Mouse (Mus musculus) gastrocnemius, adult 8-10 months (tissue): Measurements from ENCODE around the gene Tec. TPM values are rescaled to one million over a fixed set of nuclear protein-coding genes. Genes with fewer than 3 reads are reported as not detected.

Experiments used
- DNase-seq, 2 experiments: peaks; one replicate each; pipeline ENCODE4 v3.0.0; 2022; ENCODE audit warnings: low spot score in 2 of 2
- total RNA-seq, 4 experiments: library from RNA; stranded (reverse); gene quantifications; 2 replicates each; pipeline ENCODE4 v1.2.4; 2022

Tec gene
- total RNA-seq, 4 experiments from 2014 or later = 1.1 to 2.6 (median 1.6) TPM

DNA sequence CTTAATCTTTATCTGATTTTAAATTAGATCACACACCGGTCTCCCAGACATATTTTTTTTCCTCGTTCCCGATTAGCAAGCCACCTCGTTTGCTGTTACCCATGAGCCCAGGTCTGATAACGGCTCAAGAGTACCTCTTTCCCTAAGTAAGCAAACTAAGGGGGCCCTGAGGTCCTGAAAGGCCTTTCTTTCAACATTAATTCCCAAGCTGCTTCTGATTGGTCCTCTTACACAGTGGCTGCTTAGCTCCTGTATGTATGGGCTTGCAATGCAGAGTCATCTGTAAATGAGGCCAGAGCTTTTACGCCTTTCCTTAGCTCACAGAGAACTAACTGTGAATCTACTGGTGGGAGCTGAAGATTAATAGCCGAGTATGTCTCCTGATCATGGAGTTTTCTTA, 131.4 kb downstream of the Tec start:
- DNase-seq = no peak

DNA sequence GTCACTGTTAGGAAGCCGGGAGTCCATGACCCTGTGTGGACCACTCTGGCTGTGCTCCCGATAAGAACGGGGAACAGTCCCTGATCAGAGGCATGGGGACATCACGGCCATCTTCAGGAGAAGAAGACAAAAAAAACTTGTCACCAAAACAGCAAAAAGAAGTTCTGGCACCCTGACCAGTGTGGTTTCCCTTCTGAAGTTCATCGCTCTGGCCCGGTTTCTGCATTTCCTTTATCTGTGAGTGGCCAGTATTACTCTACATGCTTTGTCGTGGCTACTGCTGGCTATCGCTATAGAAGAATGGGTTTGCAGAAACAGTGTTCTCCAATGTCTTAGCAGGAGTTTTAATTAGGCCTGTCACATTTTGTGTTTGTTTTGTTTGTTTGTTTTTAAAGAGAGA, 131.8 kb downstream of the Tec start:
- DNase-seq = no peak

DNA sequence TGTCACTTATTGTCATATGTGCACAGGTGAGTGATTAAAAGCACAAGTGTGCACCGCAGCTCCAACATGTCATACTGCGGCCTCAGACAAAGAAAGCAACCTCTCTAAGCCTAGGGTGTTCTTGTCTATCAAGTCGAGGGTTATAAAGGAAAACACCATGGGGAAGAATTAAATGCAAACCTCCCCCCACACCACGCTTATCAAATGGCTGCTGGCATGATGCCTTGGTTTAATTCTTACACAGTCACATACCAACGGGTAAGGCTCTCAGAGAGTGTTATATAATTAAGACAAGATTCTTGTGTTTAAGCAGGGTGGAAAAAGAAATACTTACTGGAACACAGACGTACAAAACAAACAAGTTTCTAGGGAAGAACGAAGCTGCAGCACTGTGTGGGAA, 132.5 kb downstream of the Tec start:
- no peak for DNase-seq

DNA sequence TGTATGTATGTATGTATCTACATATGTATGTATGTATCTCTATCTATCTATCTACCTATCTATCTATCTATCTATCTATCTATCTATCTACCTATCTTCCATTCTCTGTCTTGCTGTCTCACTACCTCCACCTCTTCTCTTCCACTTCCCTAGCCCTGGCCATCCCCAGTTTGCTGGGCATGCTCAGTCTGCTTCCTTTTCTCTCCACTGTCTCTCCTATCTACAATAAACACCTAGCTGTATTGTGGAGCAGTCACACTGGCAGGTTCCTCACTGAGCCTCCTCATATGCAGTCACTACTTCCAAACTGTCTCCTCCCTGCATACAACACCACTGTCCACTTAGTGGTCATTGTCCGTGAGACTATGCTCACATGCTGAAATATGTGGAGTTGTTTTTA, 135.4 kb downstream of the Tec start:
- no peak for DNase-seq

DNA sequence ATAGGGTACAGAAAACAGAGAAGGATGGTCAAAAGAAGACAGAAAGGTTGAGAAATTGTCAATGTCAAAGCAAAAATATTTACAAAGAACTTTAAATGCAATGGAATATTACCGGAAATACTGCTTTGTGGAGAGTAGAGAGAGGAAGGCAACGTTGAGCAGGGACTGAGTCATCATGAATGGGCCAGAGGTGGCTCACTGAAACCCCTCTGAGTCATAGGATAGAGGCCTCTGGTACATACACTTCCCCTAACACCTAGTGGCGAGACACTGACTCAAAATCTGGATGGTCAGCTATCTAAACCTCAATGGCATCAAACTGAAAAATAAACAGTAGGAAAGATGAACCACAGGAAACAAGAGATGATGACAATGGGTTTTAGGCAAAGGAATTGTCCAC, 142.9 kb downstream of the Tec start:
- DNase-seq = no peak

DNA sequence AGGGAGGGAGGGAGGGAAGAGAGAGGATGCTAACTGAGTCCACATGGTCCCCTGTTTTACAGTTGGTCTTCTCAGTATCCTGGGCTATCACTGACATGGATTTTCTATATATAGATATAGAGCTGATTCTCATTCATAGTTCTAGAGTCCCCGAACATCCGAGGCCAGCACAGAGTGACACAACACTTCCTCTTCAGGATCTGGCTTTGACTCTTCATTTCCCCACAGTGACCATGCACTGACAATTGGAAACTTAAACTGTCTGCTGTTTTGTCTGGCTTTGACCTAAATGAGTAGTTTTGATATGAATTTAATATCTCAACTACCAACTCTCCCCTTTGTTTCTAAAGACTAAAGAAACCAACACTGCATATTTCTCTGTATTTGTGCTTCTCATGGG, 144.9 kb downstream of the Tec start:
- no peak for DNase-seq

DNA sequence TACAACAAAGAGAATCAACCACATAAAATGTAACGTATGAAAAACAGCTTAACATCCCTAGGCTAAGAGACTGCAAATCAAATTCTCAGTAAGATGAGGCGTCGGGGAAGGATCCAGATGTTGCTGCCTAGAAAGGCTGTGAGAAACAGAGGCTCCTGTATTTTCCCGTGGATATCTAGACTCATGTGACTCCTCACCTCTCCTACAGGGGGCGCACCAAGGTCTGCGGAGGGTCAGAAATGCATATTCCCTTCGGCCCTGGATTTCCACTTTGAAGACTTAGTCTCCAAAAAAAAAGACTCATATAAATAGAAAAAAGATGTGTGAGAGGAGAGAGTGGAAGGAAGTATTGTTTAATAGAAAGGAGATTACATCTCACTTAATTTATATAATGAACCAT, 147.7 kb downstream of the Tec start:
- no peak for DNase-seq

DNA sequence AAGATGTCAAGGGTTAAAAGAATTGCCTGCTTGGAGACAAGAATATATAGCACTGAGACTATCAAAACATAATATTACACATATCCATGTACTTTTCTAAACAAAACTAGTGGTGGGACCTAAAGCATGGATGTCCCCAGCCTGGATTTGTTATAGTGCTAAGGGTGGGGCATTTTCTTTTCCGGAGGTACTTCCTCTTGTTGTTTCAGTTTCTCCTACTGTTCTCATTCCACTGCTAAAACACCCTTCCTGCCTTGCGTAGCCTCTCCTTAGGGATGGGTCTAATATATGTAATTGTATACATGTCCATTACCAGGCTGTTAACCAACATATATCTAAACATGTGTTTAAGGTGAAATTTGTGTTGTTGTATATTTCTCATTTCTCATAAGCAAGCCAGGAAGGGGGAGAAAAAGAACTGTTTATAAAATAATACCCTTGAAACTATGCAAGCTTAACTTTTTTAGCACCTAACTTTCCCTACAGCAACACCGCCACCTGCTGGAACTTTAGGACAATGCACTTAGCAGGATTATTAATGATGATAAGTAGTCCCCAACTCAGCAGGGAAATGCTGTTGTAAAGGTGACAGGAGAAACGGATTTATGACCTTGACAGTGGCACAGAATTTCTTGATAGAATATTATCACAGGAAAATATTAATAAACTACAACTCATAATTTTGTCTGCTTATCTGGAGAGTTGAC, 157.6 kb downstream of the Tec start:
- DNase-seq = peak in 1 of 2 experiments; percentile 18

DNA sequence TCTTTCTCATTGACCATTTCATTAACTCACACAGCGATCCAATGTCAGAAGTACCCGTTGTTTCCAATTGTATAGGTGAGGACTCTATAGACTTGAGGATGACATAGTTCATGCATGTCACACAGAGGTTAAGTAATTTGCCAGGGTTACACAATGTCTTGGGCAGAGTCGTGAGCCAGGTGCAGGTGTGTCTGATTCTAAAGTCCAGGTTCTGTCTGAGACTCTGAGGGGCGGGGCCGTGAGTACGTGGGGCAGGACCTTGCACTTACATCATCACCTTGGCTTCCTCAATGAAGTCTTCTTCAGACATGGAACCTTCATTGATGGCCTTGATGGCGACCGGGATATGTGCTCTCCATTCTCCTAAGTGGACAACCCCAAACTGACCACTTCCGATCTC, 158.3 kb downstream of the Tec start:
- DNase-seq = no peak

DNA sequence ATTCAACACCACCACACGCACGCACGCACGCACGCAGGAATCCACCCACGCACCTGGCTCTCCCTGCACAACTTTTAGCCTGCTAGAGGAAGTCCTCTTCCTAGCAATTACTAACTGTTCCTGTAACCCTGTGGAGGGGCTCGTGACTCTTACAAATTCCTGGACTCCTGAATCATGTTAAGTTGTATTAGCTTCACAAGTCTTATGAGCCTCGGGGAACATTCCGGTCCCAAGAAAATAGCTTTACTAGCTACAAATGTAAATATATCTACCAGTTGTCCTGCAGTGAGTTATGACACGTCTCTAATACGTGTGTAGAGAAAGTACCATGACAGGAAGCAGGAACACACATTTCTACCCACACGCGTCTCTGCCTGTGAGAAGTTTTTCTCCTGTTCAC, 158.8 kb downstream of the Tec start:
- no peak for DNase-seq

DNA sequence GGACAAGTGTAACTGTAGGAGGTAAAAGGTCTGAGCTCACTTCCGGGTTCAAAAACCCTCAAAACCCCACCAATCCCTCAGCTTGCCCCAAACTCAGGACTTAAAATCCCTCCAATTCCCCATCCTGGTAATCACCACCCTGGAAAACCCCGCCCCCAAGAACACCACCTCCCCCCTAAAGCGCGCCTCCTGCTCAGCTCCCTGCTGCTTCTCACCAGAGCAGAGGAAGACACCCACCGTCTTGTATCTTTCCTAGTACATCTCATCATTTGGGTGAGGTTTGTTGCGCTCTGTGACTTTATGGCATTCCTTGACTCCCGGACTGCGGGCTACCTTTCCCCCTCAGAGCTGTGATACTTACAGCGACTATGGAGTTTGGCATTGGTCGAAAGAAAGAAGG, 161.6 kb downstream of the Tec start:
- no peak for DNase-seq

DNA sequence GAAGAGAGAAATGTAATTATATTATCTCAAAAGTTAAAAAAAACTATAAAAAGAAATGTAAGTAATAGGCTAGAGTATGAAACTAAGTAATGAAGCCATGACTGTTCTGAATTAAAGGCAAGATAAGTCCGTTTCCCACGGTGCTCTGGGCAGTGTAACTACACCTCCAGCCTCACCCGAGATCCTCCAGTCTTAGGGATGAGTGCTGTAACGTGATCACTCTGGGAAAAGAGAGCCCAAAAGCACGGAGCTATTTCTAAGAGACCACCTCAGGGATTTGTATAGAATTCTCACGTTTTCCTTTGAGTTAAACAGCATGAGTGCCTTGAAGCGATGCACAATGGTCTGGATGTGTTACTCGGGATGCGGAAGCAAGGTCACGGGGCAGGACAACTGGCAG, 162.2 kb downstream of the Tec start:
- no peak for DNase-seq

Other genes with a start within 250 kb of the Tec start
- gene Cnga1, start 224.2 kb downstream of the Tec start, total RNA-seq = not detected
- gene Nipal1, start 220.7 kb downstream of the Tec start, total RNA-seq = under 1 TPM in 1 of 4 experiments, not detected in 3; 0.07 TPM
- gene Txk, start 115.7 kb downstream of the Tec start, total RNA-seq = not detected
- gene Slain2, start 45.8 kb upstream of the Tec start, total RNA-seq = 100 to 1,000 TPM; 104 to 133 (median 117) TPM
- gene Gm10135, start 106.2 kb upstream of the Tec start, total RNA-seq = not detected
- not detected for gene Slc10a4, start 138.4 kb upstream of the Tec start, total RNA-seq